Mouse (Mus musculus): ENCODE results near the gene Prdm15.

The Prdm15 gene

DNA sequence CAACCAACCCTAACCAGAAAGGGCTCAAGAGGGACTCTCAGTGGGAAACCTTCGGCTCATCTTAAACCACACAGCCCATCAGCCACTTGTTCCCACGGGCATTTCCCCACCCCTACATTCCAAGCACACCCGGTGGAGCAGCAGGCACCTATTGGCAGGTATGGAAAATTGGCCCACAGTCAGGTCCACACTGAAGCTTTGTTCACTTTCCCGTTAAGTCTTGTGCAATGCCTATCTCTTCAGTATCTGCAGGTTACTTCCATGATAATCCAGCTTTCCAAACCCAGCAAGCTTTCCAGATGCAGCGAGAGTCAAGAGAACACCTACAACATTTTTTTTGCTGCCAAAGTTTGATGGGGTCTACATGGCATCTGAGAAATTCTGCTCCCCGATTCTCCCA lies 103.2 kb downstream of the Prdm15 start:
- no peak for DNase-seq
